Mouse (Mus musculus): ENCODE measurements at regions not wholly inside any gene's neighbourhood (a gene's known extent, or its start where the extent isn't known, plus 50 kb on each side); places are given as distances from the start of the nearest gene placed in this dataset.

GRCm38 (mm10) chr12:17113465-17114177 lies 63.1 kb downstream of the Kcnf1 start:
- no peak for TF ChIP-seq CEBPB (IDR thresholded peaks at IDR 0.05; ENCODE audit: low read depth)
- TF ChIP-seq FOSL1 (IDR thresholded peaks at IDR 0.05; ENCODE audit: insufficient read depth, low read length, poor library complexity, severe bottlenecking): no peak
- TF ChIP-seq MYOG (IDR thresholded peaks at IDR 0.05; ENCODE audit: control insufficient read depth, extremely low read depth, insufficient read length): no peak
- no peak for TF ChIP-seq CTCF (IDR thresholded peaks at IDR 0.05; ENCODE audit: control insufficient read depth, insufficient read depth, insufficient read length)
- TF ChIP-seq MYOD1 (IDR thresholded peaks at IDR 0.05; ENCODE audit: control insufficient read depth, insufficient read length, low read depth): no peak
- no peak for TF ChIP-seq USF1 (IDR thresholded peaks at IDR 0.05; ENCODE audit: low read depth)
- no peak for TF ChIP-seq MAX (IDR thresholded peaks at IDR 0.05)
- Histone ChIP-seq H3K27me3 (ENCODE audit: control insufficient read depth, insufficient read depth, insufficient read length) (no peaks in the 10 kb centered on the region), H3ac (ENCODE audit: control insufficient read depth, insufficient read length, low read depth) (no peak overlapping the region), H3K79me2 (ENCODE audit: control insufficient read depth, insufficient read depth) (no peaks in the 10 kb centered on the region), H3K4me3 (ENCODE audit: insufficient read depth, poor library complexity, severe bottlenecking) (no peak overlapping the region), H3K79me3 (ENCODE audit: low read depth) (no peaks in the 10 kb centered on the region), H3K36me3 (ENCODE audit: control insufficient read depth, insufficient read depth) (no peaks in the 10 kb centered on the region)

GRCm38 (mm10) chr12:17112781-17113464 lies 63.8 kb downstream of the Kcnf1 start:
- TF ChIP-seq FOSL1 (IDR thresholded peaks at IDR 0.05; ENCODE audit: insufficient read depth, low read length, poor library complexity, severe bottlenecking): no peak
- TF ChIP-seq MAX (IDR thresholded peaks at IDR 0.05): no peak
- no peak for TF ChIP-seq CEBPB (IDR thresholded peaks at IDR 0.05; ENCODE audit: low read depth)
- TF ChIP-seq MYOG (IDR thresholded peaks at IDR 0.05; ENCODE audit: control insufficient read depth, extremely low read depth, insufficient read length): no peak
- no peak for TF ChIP-seq CTCF (IDR thresholded peaks at IDR 0.05; ENCODE audit: control insufficient read depth, insufficient read depth, insufficient read length)
- TF ChIP-seq USF1 (IDR thresholded peaks at IDR 0.05; ENCODE audit: low read depth): no peak
- TF ChIP-seq MYOD1 (IDR thresholded peaks at IDR 0.05; ENCODE audit: control insufficient read depth, insufficient read length, low read depth): no peak
- no peaks in the 10 kb centered on the region for H3K36me3 ChIP-seq (ENCODE audit: control insufficient read depth, insufficient read depth)
- H3K79me2 ChIP-seq (ENCODE audit: control insufficient read depth, insufficient read depth): no peaks in the 10 kb centered on the region
- H3K4me3 ChIP-seq (ENCODE audit: insufficient read depth, poor library complexity, severe bottlenecking): no peak overlapping the region
- H3ac ChIP-seq (ENCODE audit: control insufficient read depth, insufficient read length, low read depth): no peak overlapping the region
- H3K79me3 ChIP-seq (ENCODE audit: low read depth): no peaks in the 10 kb centered on the region
- no peaks in the 10 kb centered on the region for H3K27me3 ChIP-seq (ENCODE audit: control insufficient read depth, insufficient read depth, insufficient read length)

- H3K27me3 ChIP-seq (ENCODE audit: control insufficient read depth, insufficient read depth, insufficient read length): no peaks in the 10 kb centered on the region
- H3K79me3 ChIP-seq (ENCODE audit: low read depth): no peaks in the 10 kb centered on the region
- H3ac ChIP-seq (ENCODE audit: control insufficient read depth, insufficient read length, low read depth): no peak overlapping the region
- H3K36me3 ChIP-seq (ENCODE audit: control insufficient read depth, insufficient read depth): no peaks in the 10 kb centered on the region
- TF ChIP-seq CEBPB (IDR thresholded peaks at IDR 0.05; ENCODE audit: low read depth) (no peak), MAX (IDR thresholded peaks at IDR 0.05) (no peak)
- no peak overlapping the region for H3K4me3 ChIP-seq (ENCODE audit: insufficient read depth, poor library complexity, severe bottlenecking)
- H3K79me2 ChIP-seq (ENCODE audit: control insufficient read depth, insufficient read depth): no peaks in the 10 kb centered on the region
Measured at GRCm38 (mm10) chr12:17106220-17106619, 70.5 kb downstream of the Kcnf1 start.

GRCm38 (mm10) chr12:17105057-17105712 lies 71.5 kb downstream of the Kcnf1 start:
- no peak overlapping the region for H3ac ChIP-seq (ENCODE audit: control insufficient read depth, insufficient read length, low read depth)
- no peaks in the 10 kb centered on the region for H3K79me3 ChIP-seq (ENCODE audit: low read depth)
- no peaks in the 10 kb centered on the region for H3K79me2 ChIP-seq (ENCODE audit: control insufficient read depth, insufficient read depth)
- TF ChIP-seq USF1 (IDR thresholded peaks at IDR 0.05; ENCODE audit: low read depth): no peak
- no peak for TF ChIP-seq MYOG (IDR thresholded peaks at IDR 0.05; ENCODE audit: control insufficient read depth, extremely low read depth, insufficient read length)
- no peak for TF ChIP-seq FOSL1 (IDR thresholded peaks at IDR 0.05; ENCODE audit: insufficient read depth, low read length, poor library complexity, severe bottlenecking)
- no peak for TF ChIP-seq CEBPB (IDR thresholded peaks at IDR 0.05; ENCODE audit: low read depth)
- no peaks in the 10 kb centered on the region for H3K36me3 ChIP-seq (ENCODE audit: control insufficient read depth, insufficient read depth)
- H3K4me3 ChIP-seq (ENCODE audit: insufficient read depth, poor library complexity, severe bottlenecking): no peak overlapping the region
- H3K27me3 ChIP-seq (ENCODE audit: control insufficient read depth, insufficient read depth, insufficient read length): no peaks in the 10 kb centered on the region

- Histone ChIP-seq H3K27me3 (ENCODE audit: control insufficient read depth, insufficient read depth, insufficient read length) (no peaks in the 10 kb centered on the region), H3ac (ENCODE audit: control insufficient read depth, insufficient read length, low read depth) (no peak overlapping the region), H3K4me3 (ENCODE audit: insufficient read depth, poor library complexity, severe bottlenecking) (no peak overlapping the region), H3K36me3 (ENCODE audit: control insufficient read depth, insufficient read depth) (no peaks in the 10 kb centered on the region), H3K79me2 (ENCODE audit: control insufficient read depth, insufficient read depth) (no peaks in the 10 kb centered on the region), H3K79me3 (ENCODE audit: low read depth) (no peaks in the 10 kb centered on the region)
- TF ChIP-seq MAX (IDR thresholded peaks at IDR 0.05) (no peak), MYOG (IDR thresholded peaks at IDR 0.05; ENCODE audit: control insufficient read depth, extremely low read depth, insufficient read length) (no peak), USF1 (IDR thresholded peaks at IDR 0.05; ENCODE audit: low read depth) (no peak), CTCF (IDR thresholded peaks at IDR 0.05; ENCODE audit: control insufficient read depth, insufficient read depth, insufficient read length) (no peak), FOSL1 (IDR thresholded peaks at IDR 0.05; ENCODE audit: insufficient read depth, low read length, poor library complexity, severe bottlenecking) (no peak), MYOD1 (IDR thresholded peaks at IDR 0.05; ENCODE audit: control insufficient read depth, insufficient read length, low read depth) (no peak), CEBPB (IDR thresholded peaks at IDR 0.05; ENCODE audit: low read depth) (no peak)
Measured at GRCm38 (mm10) chr12:17101842-17102241, 74.8 kb downstream of the Kcnf1 start.
